Mouse (Mus musculus): Measurements from ENCODE around the gene Gm21854. TPM values are rescaled to one million over a fixed set of nuclear protein-coding genes. Genes with fewer than 3 reads are reported as not detected.

Gene Gm21854
- total RNA-seq (2023): not detected

GRCm38 (mm10) chrY:5656686-5657085 lies at the start of gene Gm21854:
Gene Gm21854, plus strand, starts transcription at chrY:5656986.

Other genes starting within 250 kb of the Gm21854 start
- not detected for gene Gm20914, start 69.0 kb downstream of the Gm21854 start, total RNA-seq (2023)
- gene Gm28171, start 136.4 kb downstream of the Gm21854 start, total RNA-seq (2023): not detected

Data from neutrophil, adult 59 days (primary cell).